Mouse (Mus musculus) lung, embryonic 15.5 days (tissue): ENCODE results near the gene Smyd3. TPM values are rescaled to one million over a fixed set of nuclear protein-coding genes. Genes with fewer than 3 reads are reported as not detected.

Experiments used
- ATAC-seq: fragments of 200-750 bp; cut with Nextera tagmentation; 2 replicates; pipeline ENCODE4 v1.8.0; 2017; ENCODE audit warnings: moderate number of reproducible peaks, borderline replicate concordance; ENCODE audit not compliant: low FRiP score, low TSS enrichment; ENCODE audit errors: extremely low read depth
- H3K27ac ChIP-seq: fragments of 300-500 bp; sonication (generic); 2 replicates; pipeline ENCODE4 v1.5.1; 2015; ENCODE audit warnings: moderate library complexity, mild to moderate bottlenecking, inconsistent platforms
- H3K27me3 ChIP-seq: fragments of 300-500 bp; sonication (generic); 2 replicates; pipeline ENCODE4 v1.6.1; 2015; ENCODE audit warnings: inconsistent platforms
- H3K36me3 ChIP-seq: fragments of 300-500 bp; sonication (generic); 2 replicates; pipeline ENCODE4 v1.6.1; 2015; ENCODE audit warnings: inconsistent platforms
- H3K4me1 ChIP-seq: fragments of 300-500 bp; sonication (generic); 2 replicates; pipeline ENCODE4 v1.6.1; 2015; ENCODE audit warnings: inconsistent platforms
- H3K4me2 ChIP-seq: fragments of 300-500 bp; sonication (generic); 2 replicates; pipeline ENCODE4 v1.6.1; 2015; ENCODE audit warnings: inconsistent platforms, mild to moderate bottlenecking, moderate library complexity
- H3K4me3 ChIP-seq: fragments of 300-500 bp; sonication (generic); 2 replicates; pipeline ENCODE4 v1.5.1; 2015; ENCODE audit warnings: mild to moderate bottlenecking, inconsistent platforms
- H3K9ac ChIP-seq: fragments of 300-500 bp; sonication (generic); 2 replicates; pipeline ENCODE4 v1.6.1; 2015; ENCODE audit warnings: inconsistent platforms
- H3K9me3 ChIP-seq: fragments of 300-500 bp; sonication (generic); 2 replicates; pipeline ENCODE4 v1.6.1; 2016; ENCODE audit warnings: inconsistent platforms
- WGBS: fragments of 180-500 bp; shearing (Covaris S2); methylation state at CpG from one replicate; pipeline ENCODE4 v1.1.7; 2015; 5-methylcytosine and 5-hydroxymethylcytosine counted together
- polyA plus RNA-seq: library from polyadenylated mRNA; unstranded; fragments of >200 nt; fragmentation: Nextera tagmentation; extraction: Ambion mirVana; gene quantifications from 2 replicates; pipeline ENCODE4 v1.2.1, GENCODE M21; 2015

Smyd3 gene
- 16.9 and 18.3 TPM in 2 replicates for polyA plus RNA-seq

DNA sequence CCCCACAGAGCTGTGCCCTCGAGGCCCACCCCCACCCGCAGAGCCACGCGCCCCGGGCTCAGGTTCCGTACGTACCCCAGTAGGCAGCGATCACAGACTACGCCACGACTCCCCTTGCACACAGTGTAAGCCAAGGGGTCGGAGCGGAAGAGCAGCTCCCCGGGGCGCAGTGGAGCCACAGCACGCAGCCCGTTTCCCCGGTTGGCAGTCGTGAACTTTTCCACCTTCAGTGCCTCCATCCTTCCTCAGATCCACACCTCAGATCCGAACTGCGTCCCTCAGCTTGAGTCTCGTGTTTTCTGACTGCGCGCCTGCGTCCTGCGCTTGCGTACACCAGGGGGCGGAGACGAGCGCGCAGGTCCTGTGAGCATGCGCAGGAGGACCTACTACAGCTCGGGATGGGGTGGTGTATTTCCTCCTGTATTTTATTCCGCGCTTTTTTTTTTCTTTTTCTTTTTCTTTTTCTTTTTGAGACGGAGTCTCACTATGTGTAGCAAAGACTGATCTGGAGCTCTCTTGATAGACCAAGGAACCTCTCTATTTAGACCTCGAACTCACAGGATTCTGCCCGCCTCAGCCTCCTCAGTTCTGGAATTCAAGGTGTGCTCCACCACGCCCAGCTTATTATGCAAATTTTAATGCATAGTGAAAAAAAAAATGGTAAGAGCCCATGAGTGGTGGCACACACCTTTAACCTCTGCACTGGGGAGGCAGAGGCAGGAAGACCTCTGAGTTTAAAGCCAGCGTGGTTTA is at the start of gene Smyd3:
Smyd3 (minus strand) TSS at position 329 of the 753 bp plus-strand sequence.
- no peaks in the 10 kb centered on the region for H3K27me3 ChIP-seq
- whole genome bisulfite sequencing, result 7% methylated on average over 39 of the region's 39 CpGs
- peak within 1 kb of the TSS; percentile 94 for H3K4me2 ChIP-seq
- H3K4me1 ChIP-seq, result no peaks in the 10 kb centered on the region
- ATAC-seq, result peak; percentile 84
- H3K36me3 ChIP-seq, result no peaks in the 10 kb centered on the region
- H3K9me3 ChIP-seq, result no peaks in the 10 kb centered on the region
- H3K27ac ChIP-seq, result peak within 1 kb of the TSS; percentile 17; the same call in 1 of the 2 replicates
- peak within 1 kb of the TSS; percentile 58 for H3K9ac ChIP-seq
- peak within 1 kb of the TSS; percentile 63 for H3K4me3 ChIP-seq

DNA sequence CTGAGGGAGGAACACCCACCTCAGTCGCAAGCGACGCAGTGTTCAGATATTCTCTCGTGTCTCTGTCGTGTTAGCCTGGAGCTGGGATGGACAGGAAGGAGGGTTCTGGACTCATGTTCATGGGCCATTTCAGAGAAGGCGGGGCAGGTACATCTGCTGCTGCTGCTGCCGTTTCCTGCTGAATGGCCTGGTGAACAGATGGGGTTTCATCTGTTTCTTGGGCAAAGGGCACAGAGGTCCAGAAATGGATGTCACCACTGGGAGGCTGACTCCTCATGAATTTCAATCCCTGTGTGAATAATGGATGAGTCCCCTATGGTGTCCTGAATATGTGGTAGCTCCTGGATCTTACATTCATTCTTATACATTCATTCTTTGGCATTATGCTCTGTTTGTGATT is 49.7 kb upstream of the Smyd3 start:
- no peak overlapping the region for H3K4me3 ChIP-seq
- no peaks in the 10 kb centered on the region for H3K27me3 ChIP-seq
- no peak overlapping the region for H3K9ac ChIP-seq
- H3K9me3 ChIP-seq, result no peaks in the 10 kb centered on the region
- 63% methylated on average over 7 of the region's 7 CpGs for WGBS
- H3K4me2 ChIP-seq, result no peak overlapping the region
- ATAC-seq, result no peak
- H3K27ac ChIP-seq, result peak overlapping the region; percentile 73; the same call in 1 of the 2 replicates
- peaks cover 16% of the 10 kb centered on the region for H3K4me1 ChIP-seq
- H3K36me3 ChIP-seq, result no peaks in the 10 kb centered on the region

DNA sequence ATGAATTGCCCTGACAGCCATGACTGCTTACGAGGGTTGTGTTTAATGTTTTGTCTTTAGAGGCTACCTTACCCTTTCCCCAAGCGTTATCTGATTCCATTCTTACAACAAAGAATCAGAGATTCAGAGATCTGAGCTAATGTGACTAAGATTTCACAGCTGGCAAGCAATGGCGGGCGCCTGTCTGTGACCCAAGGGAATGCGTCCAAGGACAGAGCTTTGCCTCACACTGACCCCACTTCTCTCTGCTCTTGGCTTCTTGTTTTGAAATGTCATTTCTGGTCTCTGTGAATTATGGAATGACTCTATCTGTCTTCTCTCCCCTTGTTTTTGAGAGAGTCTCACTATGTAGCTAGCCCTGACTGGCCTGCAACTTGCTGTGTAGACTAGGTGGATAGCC is 46.1 kb upstream of the Smyd3 start:
- no peak for ATAC-seq
- Histone ChIP-seq H3K27me3 (no peaks in the 10 kb centered on the region), H3K36me3 (no peaks in the 10 kb centered on the region), H3K9me3 (no peaks in the 10 kb centered on the region), H3K27ac (no peak overlapping the region), H3K4me3 (no peak overlapping the region), H3K4me1 (peaks cover 14% of the 10 kb centered on the region), H3K9ac (no peak overlapping the region), H3K4me2 (no peak overlapping the region)
- WGBS, result 61% methylated on average over 5 of the region's 5 CpGs

DNA sequence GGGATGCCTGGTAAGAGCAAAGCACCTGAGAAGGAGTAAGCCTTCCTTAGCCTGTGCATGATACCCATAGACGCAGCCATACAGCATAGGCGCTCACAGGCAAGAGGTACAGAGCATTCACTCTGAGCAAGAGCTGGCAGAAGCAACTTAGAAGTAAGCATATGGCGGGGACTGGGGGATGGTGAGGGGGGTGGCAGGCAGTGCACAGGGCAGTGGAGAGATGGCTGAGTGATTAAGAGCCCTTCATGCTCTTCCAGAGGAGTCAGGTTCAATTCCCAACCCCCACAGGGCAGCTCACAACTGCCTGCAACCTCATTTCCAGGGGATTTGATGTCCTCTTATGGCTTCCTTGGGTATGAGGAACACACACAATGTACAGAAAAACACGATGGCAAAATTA is 45.4 kb upstream of the Smyd3 start:
- no peak overlapping the region for H3K9ac ChIP-seq
- H3K9me3 ChIP-seq, result no peaks in the 10 kb centered on the region
- no peak overlapping the region for H3K4me3 ChIP-seq
- H3K27ac ChIP-seq, result no peak overlapping the region
- WGBS, result 80% methylated on average over 4 of the region's 4 CpGs
- H3K4me1 ChIP-seq, result peaks cover 10% of the 10 kb centered on the region
- no peak overlapping the region for H3K4me2 ChIP-seq
- H3K36me3 ChIP-seq, result no peaks in the 10 kb centered on the region
- no peaks in the 10 kb centered on the region for H3K27me3 ChIP-seq
- no peak for ATAC-seq

DNA sequence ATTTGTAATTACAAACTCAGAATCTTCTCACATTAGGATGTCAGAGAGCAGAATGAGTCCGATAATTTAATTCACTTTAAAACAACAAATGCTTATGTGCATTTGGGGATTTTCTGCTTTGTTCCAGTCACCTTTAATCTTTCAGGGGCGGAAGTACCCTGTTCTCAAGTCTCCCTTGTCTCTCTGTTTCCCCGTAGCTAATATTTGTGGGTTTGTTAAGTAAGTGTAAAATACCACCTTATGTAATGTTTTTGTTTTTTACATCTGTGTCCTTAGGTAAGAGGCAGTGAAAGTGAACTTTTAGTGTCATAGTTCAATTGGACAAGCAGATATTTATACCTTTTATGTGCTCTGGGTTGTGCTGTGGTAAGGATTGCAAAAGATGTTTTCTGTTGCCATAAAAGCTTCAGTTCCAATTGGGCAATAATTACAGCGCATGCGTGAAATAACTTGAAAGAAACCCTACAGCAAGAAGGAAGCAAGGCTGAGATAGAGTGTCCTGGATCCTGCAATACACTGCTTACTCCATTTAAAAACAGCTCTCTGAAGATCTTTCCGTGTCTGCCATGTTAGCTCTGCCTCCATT is 43.1 kb upstream of the Smyd3 start:
- H3K27ac ChIP-seq, result no peak overlapping the region
- H3K9ac ChIP-seq, result no peak overlapping the region
- H3K9me3 ChIP-seq, result no peaks in the 10 kb centered on the region
- no peak overlapping the region for H3K4me2 ChIP-seq
- no peaks in the 10 kb centered on the region for H3K27me3 ChIP-seq
- H3K36me3 ChIP-seq, result no peaks in the 10 kb centered on the region
- WGBS, result 92% methylated on average over 6 of the region's 6 CpGs
- no peak overlapping the region for H3K4me3 ChIP-seq
- ATAC-seq, result no peak
- 0 out of 2 replicates have a peak, but pooled peaks cover 3% of the 10 kb centered on the region for H3K4me1 ChIP-seq

DNA sequence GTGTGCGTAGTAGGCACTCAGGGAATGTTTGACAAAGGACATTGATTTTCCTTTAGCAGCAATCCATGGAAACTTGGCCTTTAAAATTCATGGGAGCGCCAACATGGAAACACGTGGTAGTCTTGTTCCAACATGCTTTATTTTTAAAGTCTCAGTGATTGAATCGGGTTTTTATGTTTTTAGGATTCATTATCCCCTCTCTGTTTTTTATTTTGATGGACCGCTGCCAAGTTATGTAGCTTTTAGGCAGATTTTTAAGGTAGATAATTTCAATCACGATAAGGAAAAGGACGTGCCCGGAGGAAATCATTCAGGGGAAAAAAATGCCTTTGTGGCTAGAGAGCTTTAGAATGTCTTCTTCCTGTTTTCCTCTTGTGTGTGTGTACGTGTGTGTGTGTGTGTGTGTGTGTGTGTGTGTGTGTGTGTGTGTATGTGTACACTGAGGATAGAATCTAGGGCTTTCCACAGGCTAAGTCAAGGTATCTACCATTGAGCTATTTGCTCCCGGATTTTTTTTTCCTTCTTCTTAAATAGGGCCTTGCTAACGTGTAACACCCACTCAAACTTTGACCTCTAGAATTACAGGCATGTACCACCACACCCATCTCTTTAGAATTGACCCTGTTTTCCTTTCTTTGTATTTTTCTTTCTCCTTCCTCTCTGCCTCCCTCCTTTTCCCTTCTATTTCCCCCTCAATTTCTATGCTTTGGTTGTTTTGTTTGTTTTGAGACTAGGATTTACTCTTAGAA is 41.8 kb upstream of the Smyd3 start:
- no peak overlapping the region for H3K9ac ChIP-seq
- H3K27ac ChIP-seq, result no peak overlapping the region
- no peak overlapping the region for H3K4me3 ChIP-seq
- H3K4me2 ChIP-seq, result no peak overlapping the region
- H3K36me3 ChIP-seq, result no peaks in the 10 kb centered on the region
- H3K4me1 ChIP-seq, result 0 out of 2 replicates have a peak, but pooled peaks cover 3% of the 10 kb centered on the region
- H3K9me3 ChIP-seq, result no peaks in the 10 kb centered on the region
- H3K27me3 ChIP-seq, result no peaks in the 10 kb centered on the region
- 64% methylated on average over 11 of the region's 11 CpGs for WGBS
- ATAC-seq, result no peak

DNA sequence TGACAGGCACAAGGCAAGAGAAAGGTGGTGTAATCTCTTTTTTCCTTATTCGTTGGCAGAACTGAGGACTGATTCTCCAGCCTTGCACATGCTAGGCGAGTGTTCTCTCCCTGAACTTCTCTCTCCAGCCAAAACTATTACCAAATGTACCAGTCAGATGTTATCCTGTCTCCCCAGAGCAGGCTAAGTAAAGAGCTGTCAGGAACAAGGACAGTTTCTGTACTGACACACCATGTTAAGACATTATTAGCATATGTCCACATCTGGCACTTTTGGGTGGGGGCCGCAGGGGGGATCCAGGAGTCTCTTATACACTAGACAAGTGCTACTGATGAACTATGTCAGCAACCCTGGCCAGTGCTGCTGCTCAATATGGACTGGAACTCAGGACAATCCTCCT is 39.1 kb upstream of the Smyd3 start:
- no peaks in the 10 kb centered on the region for H3K27me3 ChIP-seq
- H3K9ac ChIP-seq, result no peak overlapping the region
- WGBS, result 77% methylated on average over 3 of the region's 3 CpGs
- H3K4me3 ChIP-seq, result no peak overlapping the region
- no peaks in the 10 kb centered on the region for H3K9me3 ChIP-seq
- H3K4me1 ChIP-seq, result peaks cover 7% of the 10 kb centered on the region; the same call in 1 of the 2 replicates
- H3K4me2 ChIP-seq, result no peak overlapping the region
- ATAC-seq, result no peak
- H3K27ac ChIP-seq, result no peak overlapping the region
- no peaks in the 10 kb centered on the region for H3K36me3 ChIP-seq

DNA sequence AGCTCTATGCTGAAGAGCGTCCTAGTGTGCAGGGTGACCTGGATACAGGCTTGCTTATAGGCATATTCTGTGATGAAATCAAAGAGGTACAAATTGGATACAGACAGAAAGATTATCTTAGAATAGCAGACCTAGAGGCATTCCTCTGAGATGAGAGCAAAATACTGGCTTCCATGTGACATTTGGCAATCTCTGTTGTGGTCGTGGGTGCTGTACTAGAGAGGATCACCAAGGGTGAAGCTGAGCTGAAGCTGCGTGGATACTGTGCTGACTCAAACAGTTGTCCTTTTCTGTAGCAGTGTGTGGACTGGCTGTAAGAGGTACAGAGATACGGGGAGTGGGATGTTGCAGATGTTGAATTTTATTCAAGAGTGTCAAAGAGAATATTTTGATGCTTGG is 36.1 kb upstream of the Smyd3 start:
- no peak overlapping the region for H3K27ac ChIP-seq
- 73% methylated on average over 4 of the region's 4 CpGs for WGBS
- ATAC-seq, result no peak
- H3K36me3 ChIP-seq, result no peaks in the 10 kb centered on the region
- H3K4me2 ChIP-seq, result no peak overlapping the region
- no peaks in the 10 kb centered on the region for H3K27me3 ChIP-seq
- no peak overlapping the region for H3K4me3 ChIP-seq
- H3K4me1 ChIP-seq, result peaks cover 5% of the 10 kb centered on the region; the same call in 1 of the 2 replicates
- H3K9ac ChIP-seq, result no peak overlapping the region
- no peaks in the 10 kb centered on the region for H3K9me3 ChIP-seq

DNA sequence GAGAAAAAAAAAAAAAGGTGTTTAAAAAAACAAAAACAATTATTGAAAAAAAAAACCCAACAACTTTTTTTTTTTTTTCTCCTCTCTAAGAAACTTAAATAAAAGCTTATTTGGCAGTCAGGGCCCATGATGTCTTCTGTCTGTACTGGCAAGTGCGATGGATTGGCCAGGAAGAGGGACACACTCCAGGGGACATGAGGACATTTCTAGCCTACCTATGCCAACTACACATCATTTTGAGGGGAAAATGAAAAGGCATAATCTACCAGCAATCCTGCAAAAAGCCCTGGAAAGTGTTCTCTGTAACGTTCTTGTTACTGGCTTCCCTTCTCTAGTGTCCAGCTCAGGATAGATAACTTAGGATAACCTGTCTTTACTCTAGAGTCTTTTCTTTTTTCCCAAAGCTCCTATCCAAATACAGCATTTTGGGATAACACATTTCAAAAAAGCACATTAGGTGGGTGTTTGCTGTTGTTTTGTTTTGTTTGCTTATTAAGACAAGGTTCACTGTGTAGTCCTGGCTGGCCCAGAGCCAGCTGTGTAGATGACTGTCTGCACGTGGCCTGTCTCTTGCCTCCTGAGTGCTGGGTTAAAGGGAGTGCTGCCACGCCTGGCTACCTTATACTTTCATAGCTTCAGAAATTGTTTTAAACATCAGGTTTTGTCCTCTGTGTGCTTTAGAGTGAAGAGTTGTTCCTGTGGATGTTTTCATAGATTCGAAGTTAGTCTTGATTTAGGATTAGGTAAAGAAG is 35.5 kb upstream of the Smyd3 start:
- Histone ChIP-seq H3K4me2 (no peak overlapping the region), H3K27me3 (no peaks in the 10 kb centered on the region), H3K9ac (no peak overlapping the region), H3K27ac (no peak overlapping the region), H3K4me3 (no peak overlapping the region), H3K36me3 (no peaks in the 10 kb centered on the region), H3K4me1 (peaks cover 4% of the 10 kb centered on the region; the same call in 1 of the 2 replicates), H3K9me3 (no peaks in the 10 kb centered on the region)
- WGBS, result 59% methylated on average over 5 of the region's 5 CpGs
- ATAC-seq, result no peak

DNA sequence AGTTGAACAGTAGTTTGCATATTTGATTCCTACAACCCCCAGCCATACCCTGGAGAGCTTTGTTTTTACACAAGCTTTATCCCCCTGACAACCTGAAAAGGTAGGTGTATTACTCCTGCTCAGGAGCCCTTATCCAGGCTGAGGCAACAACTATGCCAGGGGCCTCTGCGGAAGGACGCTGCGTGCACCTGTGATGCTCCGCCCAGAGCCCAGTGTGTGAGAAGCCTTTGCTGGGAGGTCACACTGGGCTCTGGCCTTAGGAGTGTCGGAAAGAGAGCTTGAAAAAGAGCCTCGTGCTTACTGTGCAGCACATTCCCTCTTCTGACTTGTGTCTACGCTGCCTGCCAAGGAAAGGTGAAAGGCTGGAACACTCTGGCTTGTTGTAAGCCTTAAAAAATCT is 34.9 kb upstream of the Smyd3 start:
- Histone ChIP-seq H3K9me3 (no peaks in the 10 kb centered on the region), H3K4me1 (peaks cover 6% of the 10 kb centered on the region; the same call in 1 of the 2 replicates), H3K36me3 (no peaks in the 10 kb centered on the region), H3K4me2 (no peak overlapping the region), H3K27me3 (no peaks in the 10 kb centered on the region), H3K4me3 (no peak overlapping the region), H3K27ac (peak overlapping the region; percentile 61; the same call in 1 of the 2 replicates), H3K9ac (no peak overlapping the region)
- 42% methylated on average over 7 of the region's 7 CpGs for WGBS
- no peak for ATAC-seq

DNA sequence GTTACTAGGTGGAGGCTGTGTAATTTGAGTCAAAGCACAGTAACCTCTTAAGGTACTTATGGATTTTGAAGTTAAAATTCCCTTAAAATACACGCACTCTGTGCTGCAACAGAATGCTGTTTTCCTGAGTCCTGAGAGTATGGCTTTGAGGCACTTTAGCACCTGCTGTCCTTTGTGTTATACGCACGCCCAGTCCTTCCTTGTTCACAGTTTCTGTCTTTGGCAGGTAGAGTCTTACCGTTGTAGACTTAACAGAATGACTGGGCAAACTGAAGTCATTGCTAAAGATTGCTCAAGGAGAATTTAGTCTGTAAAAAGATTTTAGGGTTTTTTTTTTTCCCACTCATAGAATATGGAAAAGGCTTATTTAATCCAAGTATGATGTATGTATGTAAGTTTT is 34.1 kb upstream of the Smyd3 start:
- H3K9ac ChIP-seq, result no peak overlapping the region
- H3K4me2 ChIP-seq, result no peak overlapping the region
- H3K27me3 ChIP-seq, result no peaks in the 10 kb centered on the region
- no peak for ATAC-seq
- peak overlapping the region; percentile 21; the same call in 1 of the 2 replicates for H3K27ac ChIP-seq
- 68% methylated on average over 4 of the region's 4 CpGs for WGBS
- H3K4me1 ChIP-seq, result peaks cover 12% of the 10 kb centered on the region
- H3K4me3 ChIP-seq, result no peak overlapping the region
- no peaks in the 10 kb centered on the region for H3K9me3 ChIP-seq
- H3K36me3 ChIP-seq, result no peaks in the 10 kb centered on the region
